Mouse (Mus musculus): ENCODE results near the gene Mapk13.
"Not testable (repeated sequence)": the region's sequence is repeated elsewhere in the genome, so short reads cannot be mapped to it uniquely, and the experiment has no call there.

The Mapk13 gene

GRCm38 (mm10) chr17:28814529-28815097, 45.5 kb downstream of the Mapk13 start:
- DNase-seq (ENCODE audit: low read depth): no peak

GRCm38 (mm10) chr17:28815384-28816004, 46.4 kb downstream of the Mapk13 start:
- DNase-seq (ENCODE audit: low read depth): peak; percentile 14

DNA sequence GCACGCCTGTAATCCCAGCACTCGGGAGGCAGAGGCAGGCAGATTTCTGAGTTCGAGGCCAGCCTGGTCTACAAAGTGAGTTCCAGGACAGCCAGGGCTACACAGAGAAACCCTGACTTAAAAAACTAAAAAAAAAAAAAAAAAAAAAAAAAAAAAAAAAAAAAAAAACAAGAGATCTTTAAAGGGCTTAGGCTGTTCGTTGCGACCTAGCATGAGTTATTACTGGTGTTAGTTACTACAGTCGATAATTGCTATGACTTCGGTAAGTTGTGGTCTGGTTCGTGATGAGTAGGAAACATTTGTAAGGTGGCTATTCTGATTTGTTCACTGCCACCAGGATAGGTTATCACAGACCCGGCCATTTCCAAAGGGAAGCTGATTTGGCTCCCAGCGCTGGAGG, 47.2 kb downstream of the Mapk13 start:
- not testable (repeated sequence) for DNase-seq (ENCODE audit: low read depth)

- DNase-seq (ENCODE audit: low read depth): no peak
Observed at GRCm38 (mm10) chr17:28816875-28817811, 48.0 kb downstream of the Mapk13 start.

DNA sequence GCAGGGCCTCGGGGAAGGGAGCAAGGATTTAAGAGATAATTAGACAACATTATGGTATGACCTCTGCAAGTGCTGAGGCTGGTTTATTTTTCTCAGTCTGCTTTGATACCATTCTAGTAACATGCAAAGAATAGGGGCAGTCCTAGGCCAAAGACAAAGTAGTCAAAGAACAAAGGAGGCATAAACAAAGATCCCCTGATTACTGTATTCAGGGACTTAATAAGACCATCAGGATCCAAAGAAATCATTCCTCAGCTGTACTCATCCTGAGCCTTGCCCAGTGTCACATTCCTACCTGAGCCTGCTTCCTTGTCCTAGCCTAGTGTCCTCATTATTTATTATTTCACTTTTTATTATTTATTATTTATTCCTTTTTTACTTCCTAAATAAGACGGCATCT, 51.1 kb downstream of the Mapk13 start:
- no peak for DNase-seq (ENCODE audit: low read depth)

DNA sequence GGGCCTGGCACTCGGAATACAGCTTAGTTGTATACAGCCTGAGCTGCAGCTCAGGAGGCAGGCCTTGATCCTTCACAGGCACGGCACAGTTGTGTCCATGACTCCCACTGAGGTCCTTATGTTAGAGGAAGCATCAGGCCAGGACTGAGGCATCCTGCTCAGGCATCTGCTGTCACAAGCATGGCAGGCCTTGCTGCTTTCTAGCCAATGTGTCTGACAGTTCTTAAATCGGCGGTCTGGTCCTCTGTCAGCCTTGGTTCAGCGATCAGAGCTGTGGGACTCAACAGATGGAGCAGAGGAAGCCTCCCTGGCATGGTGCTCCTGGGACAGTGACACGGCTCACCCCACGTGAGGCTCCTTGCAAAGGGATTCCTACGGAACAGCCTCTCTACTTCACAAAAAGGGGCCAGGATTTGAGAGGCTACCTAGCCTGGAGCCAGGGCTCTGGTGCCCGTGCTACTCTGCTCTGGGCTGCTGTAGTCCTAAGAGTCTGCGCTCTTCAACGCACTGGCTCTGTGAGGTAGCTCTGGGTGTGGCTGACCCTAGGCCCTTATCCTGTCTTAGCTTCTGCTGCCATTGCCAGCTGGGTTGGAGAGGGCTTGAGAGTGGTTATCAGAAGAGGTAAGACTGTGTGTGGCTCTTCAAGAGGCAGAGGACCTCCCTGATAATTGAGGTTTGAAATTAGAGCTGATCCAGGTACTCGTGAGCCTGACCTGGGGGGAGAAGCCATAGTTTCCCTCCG, 54.1 kb downstream of the Mapk13 start:
- no peak for DNase-seq (ENCODE audit: low read depth)

GRCm38 (mm10) chr17:28823749-28824148, 54.7 kb downstream of the Mapk13 start:
- no peak for DNase-seq (ENCODE audit: low read depth)

- DNase-seq (ENCODE audit: low read depth): no peak
Observed at GRCm38 (mm10) chr17:28824896-28825295, 55.8 kb downstream of the Mapk13 start.

- DNase-seq (ENCODE audit: low read depth): no peak
Observed at GRCm38 (mm10) chr17:28825359-28826041, 56.4 kb downstream of the Mapk13 start.

GRCm38 (mm10) chr17:28827665-28828231, 58.7 kb downstream of the Mapk13 start:
- no peak for DNase-seq (ENCODE audit: low read depth)

GRCm38 (mm10) chr17:28829120-28829519, 60.0 kb downstream of the Mapk13 start:
- DNase-seq (ENCODE audit: low read depth): no peak

Measured in 416B (cell line).